Mouse (Mus musculus) thymus, adult 2 months (tissue): Measurements from ENCODE around the gene Taf12.

Source experiments
- CTCF ChIP-seq: fragments of 200-500 bp; IDR thresholded peaks from 2 replicates; pipeline ENCODE4 v1.5.1; 2012; ENCODE audit warnings: mild to moderate bottlenecking, control low read depth, low read length, moderate library complexity, borderline replicate concordance; ENCODE audit not compliant: control insufficient read depth, poor library complexity, insufficient read depth; ENCODE audit errors: extremely low read depth
- POLR2A ChIP-seq: fragments of 200-500 bp; IDR thresholded peaks from 2 replicates; pipeline ENCODE4 v1.6.1; 2012; ENCODE audit warnings: mild to moderate bottlenecking, low read length, control low read depth, moderate library complexity; ENCODE audit not compliant: control insufficient read depth, poor library complexity, insufficient read depth; ENCODE audit errors: extremely low read depth

DNA sequence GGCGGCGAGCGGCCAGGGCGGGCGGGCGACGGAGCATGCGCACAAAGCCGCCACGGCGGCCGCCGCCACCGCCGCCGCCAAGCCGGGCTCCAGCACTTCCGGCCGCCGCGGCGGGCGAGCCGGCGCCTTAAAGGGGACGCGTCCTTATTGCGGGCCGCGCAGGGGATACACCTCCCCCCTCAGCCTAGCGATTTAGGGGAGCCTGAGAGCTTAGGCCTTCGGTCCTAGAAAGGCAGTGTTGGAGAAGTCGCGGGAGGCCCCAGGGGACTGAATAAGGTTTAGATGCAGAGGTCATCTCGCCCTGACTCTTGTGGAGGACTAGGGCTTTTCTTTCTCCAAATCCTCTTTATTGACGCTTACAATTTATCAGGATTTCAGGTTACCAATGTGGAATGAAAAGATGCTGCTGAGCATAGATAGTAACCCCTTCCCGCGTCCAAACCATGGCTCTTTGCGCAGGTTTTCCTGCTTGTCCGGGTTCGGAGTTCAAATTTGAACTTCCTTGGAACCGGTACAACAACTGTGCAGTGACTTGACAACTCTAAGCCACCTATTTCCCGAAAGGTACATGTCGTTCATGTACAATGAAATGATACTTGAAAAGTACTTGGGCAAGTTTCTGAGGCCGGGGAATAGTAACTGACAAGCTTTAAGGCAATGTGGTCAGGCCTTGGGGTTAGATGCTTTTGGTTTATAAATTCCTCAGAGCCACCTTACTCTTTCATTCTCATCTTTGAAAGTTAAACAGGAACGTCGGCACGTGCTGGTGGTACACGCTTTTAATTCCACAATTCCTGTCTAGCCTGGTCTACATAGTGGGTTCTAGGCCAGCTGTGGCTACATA is 12.4 kb upstream of the Taf12 start, which contains the start of gene Gmeb1:
- TF ChIP-seq CTCF (no peak), POLR2A (peak; percentile 49)
